ENCODE assay signal across 8 mouse cellular contexts in genomic region chr7:49471278-49471677, GRCm38 (mm10).
DNase-seq lines count a peak whose midpoint lies in the region; ATAC-seq lines count a peak whose summit lies in the region.

No protein-coding gene starts in this region.

- DNase-seq in adrenal gland, adult (ENCODE audit: inconsistent age in 2 of 2, low spot score in 1 of 2), result peak; percentile 42 to 83
- DNase-seq in adrenal gland, adult 8-10 months, result no peak
- DNase-seq in right cerebral cortex, postnatal 14 days, result peak; percentile 69
- no peak for DNase-seq in right cerebral cortex, postnatal 36 days (ENCODE audit: low spot score in 2 of 2)
- DNase-seq in lung, postnatal 25 days (ENCODE audit: low spot score), result peak; percentile 56
- peak; percentile 17 to 22 for DNase-seq in thymus, adult 18-20 months

- peak; percentile 59 for ATAC-seq in common myeloid progenitor, adult 5-6 weeks (replicated peaks; ENCODE audit: low read depth, poor library complexity, severe bottlenecking)
- 0 out of 4 replicates have a peak, but pooled peaks have one; percentile 18 to 38 for ATAC-seq in hematopoietic stem cell, adult 5-6 weeks (replicated peaks in 1 of 2; ENCODE audit: insufficient read depth in 1 of 2, low FRiP score in 2 of 2, low TSS enrichment in 1 of 2, low read depth in 1 of 2, poor library complexity in 2 of 2, severe bottlenecking in 2 of 2)

Comparison
In these comparisons a context has a peak if more than half of its experiments do, and no peak if none do; other contexts are left out.
1. DNase-seq: peak in adrenal gland, adult (2 of 2), right cerebral cortex, postnatal 14 days (single experiment), lung, postnatal 25 days (single experiment) and thymus, adult 18-20 months (2 of 2); none in adrenal gland, adult 8-10 months (single experiment) and right cerebral cortex, postnatal 36 days (0 of 2).